Mouse (Mus musculus): ENCODE results near the gene Trmt13. TPM values are rescaled to one million over a fixed set of nuclear protein-coding genes. Genes with fewer than 3 reads are reported as not detected.

The Trmt13 gene
- polyA plus RNA-seq (2015; fragmentation: Illumina TruSeq; extraction: RNeasy Lipid Tissue Mini Kit (QIAGEN cat#74804); ENCODE audit: insufficient read depth, low read depth, low replicate concordance) = 8.4 TPM

DNA sequence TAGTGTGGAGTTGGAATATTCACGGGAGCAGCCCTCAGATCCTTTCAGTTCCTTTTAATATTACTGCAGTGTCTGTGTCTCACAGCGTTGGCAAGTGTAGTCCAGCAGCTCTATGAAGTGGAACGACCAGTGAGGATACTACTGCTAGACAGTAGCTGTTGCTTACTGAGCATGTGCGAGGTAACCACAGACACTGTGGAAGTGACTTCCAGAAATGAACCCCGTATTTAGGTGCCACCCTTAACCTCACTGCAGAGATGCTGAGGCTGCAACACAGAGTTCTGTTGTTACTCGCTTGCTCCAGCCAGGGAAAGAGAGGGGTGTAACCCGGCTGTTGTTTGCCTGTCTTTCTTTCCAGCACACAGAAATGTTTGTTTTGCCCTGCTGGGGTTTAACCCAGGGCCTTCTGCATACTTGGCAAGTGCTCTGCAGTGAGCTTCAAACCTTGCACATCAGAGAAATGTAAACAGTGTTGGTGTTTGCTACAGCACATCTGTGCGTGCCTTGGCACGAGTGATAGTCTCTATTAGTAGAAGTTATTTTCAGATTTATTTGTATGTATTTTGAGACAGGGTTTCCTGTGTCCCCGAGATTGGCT lies at the start of gene Trmt13:
Gene Trmt13, minus strand, starts transcription at position 293 of the 598 bp plus-strand sequence.

DNA sequence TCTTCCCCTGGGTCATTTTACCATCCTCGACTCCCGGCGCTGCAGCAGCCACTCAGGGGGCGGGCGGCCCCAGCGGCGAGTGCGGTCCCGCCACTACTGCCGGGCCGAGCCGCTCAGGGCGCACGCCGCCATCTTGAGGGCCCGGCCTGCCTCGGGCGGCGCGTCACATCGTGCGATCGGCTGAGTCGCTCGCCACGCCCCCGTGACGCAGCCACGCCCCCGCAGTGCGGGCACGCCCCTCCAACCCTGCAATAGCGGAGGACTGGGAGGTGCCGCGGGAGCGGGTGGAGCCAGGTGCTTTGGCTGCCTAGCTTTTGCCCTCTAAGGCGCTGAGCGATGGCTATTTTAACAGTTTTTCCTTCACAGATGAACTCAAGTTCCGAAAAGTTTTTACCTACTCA lies 48.1 kb upstream of the Trmt13 start, which contains the start of gene Mfsd14a:
Gene Mfsd14a, minus strand, starts transcription at position 215 of the 401 bp plus-strand sequence.

DNA sequence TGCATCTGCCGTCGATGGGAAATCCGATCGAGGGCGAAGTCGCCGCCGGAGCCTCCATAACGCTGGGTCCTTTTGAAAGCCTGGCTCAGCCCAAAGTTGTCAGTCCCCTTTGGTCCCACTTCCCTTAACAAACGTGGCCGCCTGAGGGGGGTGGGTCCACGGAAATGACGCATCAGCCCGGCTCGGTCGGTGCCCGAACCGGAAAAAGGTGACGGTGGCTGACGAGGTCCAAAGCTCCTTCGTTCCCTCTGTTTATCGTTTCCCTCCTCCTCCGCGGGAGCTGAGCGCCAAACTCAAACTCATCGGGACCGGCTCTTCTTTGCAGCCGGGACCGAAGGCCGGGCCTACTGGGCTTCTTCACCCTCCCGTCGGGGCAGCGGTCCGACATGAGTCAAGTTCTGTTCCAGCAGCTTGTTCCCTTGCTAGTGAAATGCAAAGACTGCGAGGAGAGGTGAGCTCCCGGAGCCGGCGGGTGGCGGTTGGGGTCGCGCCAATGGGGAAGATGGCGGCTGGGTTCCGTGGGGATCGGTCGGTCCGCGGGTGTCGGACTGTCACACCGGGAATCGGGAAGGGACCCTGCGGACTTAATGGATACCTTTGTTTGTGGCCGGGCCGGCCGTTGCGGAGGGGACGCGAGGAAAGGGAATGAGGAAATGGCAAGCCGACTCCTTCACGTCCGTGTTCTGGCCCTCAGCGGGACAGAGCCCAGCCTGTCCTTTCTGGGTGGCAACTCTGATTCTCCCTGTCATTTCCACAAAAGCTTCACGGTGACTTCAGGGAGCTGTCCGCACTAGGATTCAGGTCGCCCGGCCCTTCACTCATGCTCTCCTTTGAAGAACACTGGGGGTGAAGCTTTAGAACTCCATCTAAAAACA lies 19.4 kb downstream of the Trmt13 start, which contains the start of gene Sass6:
Gene Sass6, plus strand, starts transcription at position 255 of the 875 bp plus-strand sequence.

DNA sequence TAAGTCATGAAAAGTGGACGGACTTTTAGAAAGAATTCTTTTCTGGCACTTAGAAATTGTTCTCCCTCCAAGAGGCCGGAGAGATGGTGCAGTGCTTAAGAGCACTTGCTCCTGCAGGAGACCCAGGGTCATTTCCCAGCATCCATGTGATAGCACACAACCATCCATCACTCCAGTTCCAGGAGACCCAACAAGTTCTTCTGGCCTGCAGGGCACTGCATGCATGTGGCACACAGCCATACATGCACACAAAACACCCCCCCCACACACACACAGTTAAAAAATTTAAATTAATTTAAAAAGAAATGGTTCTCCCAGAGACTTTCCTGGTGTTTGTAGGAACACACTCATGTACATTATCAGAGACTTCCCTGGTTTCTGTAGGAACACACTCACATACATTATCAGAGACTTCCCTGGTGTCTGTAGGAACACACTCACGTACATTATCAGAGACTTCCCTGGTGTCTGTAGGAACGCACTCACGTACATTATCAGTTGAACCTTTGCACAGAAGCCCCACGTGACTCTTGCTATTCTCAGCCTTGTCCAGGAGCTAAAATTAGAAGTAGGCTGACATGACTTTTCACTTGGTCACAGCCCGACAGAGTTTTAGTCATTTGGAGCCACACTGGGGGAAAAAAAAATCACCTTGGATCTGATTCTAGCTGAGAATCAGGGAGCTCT lies 51.8 kb downstream of the Trmt13 start, which contains the start of gene Lrrc39:
Gene Lrrc39, plus strand, starts transcription at position 566 of the 687 bp plus-strand sequence.

Other genes starting within 250 kb of the Trmt13 start
- 0.81 TPM for gene Cdc14a, start 190.6 kb downstream of the Trmt13 start, polyA plus RNA-seq (2015; fragmentation: Illumina TruSeq; extraction: RNeasy Lipid Tissue Mini Kit (QIAGEN cat#74804); ENCODE audit: insufficient read depth, low read depth, low replicate concordance)
- gene Rtca, start 106.4 kb downstream of the Trmt13 start, polyA plus RNA-seq (2015; fragmentation: Illumina TruSeq; extraction: RNeasy Lipid Tissue Mini Kit (QIAGEN cat#74804); ENCODE audit: insufficient read depth, low read depth, low replicate concordance) = 6.6 TPM
- gene Dbt, start 101.5 kb downstream of the Trmt13 start, polyA plus RNA-seq (2015; fragmentation: Illumina TruSeq; extraction: RNeasy Lipid Tissue Mini Kit (QIAGEN cat#74804); ENCODE audit: insufficient read depth, low read depth, low replicate concordance) = 6.7 TPM
- gene Lrrc39, start 51.6 kb downstream of the Trmt13 start, polyA plus RNA-seq (2015; fragmentation: Illumina TruSeq; extraction: RNeasy Lipid Tissue Mini Kit (QIAGEN cat#74804); ENCODE audit: insufficient read depth, low read depth, low replicate concordance) = 0.44 TPM
- 1.3 TPM for gene Sass6, start 19.6 kb downstream of the Trmt13 start, polyA plus RNA-seq (2015; fragmentation: Illumina TruSeq; extraction: RNeasy Lipid Tissue Mini Kit (QIAGEN cat#74804); ENCODE audit: insufficient read depth, low read depth, low replicate concordance)
- 9.5 TPM for gene Mfsd14a, start 48.1 kb upstream of the Trmt13 start, polyA plus RNA-seq (2015; fragmentation: Illumina TruSeq; extraction: RNeasy Lipid Tissue Mini Kit (QIAGEN cat#74804); ENCODE audit: insufficient read depth, low read depth, low replicate concordance)
- not detected for gene Gm43191, start 66.7 kb upstream of the Trmt13 start, polyA plus RNA-seq (2015; fragmentation: Illumina TruSeq; extraction: RNeasy Lipid Tissue Mini Kit (QIAGEN cat#74804); ENCODE audit: insufficient read depth, low read depth, low replicate concordance)
- 4.7 TPM for gene Slc35a3, start 98.2 kb upstream of the Trmt13 start, polyA plus RNA-seq (2015; fragmentation: Illumina TruSeq; extraction: RNeasy Lipid Tissue Mini Kit (QIAGEN cat#74804); ENCODE audit: insufficient read depth, low read depth, low replicate concordance)
- 2.0 TPM for gene Agl, start 193.6 kb upstream of the Trmt13 start, polyA plus RNA-seq (2015; fragmentation: Illumina TruSeq; extraction: RNeasy Lipid Tissue Mini Kit (QIAGEN cat#74804); ENCODE audit: insufficient read depth, low read depth, low replicate concordance)
- 2.5 TPM for gene Frrs1, start 244.9 kb upstream of the Trmt13 start, polyA plus RNA-seq (2015; fragmentation: Illumina TruSeq; extraction: RNeasy Lipid Tissue Mini Kit (QIAGEN cat#74804); ENCODE audit: insufficient read depth, low read depth, low replicate concordance)

Measured in pancreas, adult 10 weeks (tissue).